Mouse (Mus musculus): ENCODE measurements around the gene Tfdp2.

GRCm38 (mm10) chr9:96365271-96365872 is 169.3 kb downstream of the Tfdp2 start:
- no peak for TF ChIP-seq TAL1 (IDR thresholded peaks at IDR 0.05; ENCODE audit: low read length)
- no peak for TF ChIP-seq GATA1 (IDR thresholded peaks at IDR 0.05; ENCODE audit: low read length)

All from erythroblast, embryonic 14.5 days (primary cell).